Mouse (Mus musculus) WW6 (cell line): ENCODE data around the gene Spata17.
A peak's percentile ranks its signal among the peaks of the same experiment; 100 is the strongest.

ENCODE experiments used
- DNase-seq: peaks from one replicate; pipeline ENCODE4 v3.0.0-alpha.2; 2013; ENCODE audit warnings: low read depth, low spot score

The Spata17 gene

DNA sequence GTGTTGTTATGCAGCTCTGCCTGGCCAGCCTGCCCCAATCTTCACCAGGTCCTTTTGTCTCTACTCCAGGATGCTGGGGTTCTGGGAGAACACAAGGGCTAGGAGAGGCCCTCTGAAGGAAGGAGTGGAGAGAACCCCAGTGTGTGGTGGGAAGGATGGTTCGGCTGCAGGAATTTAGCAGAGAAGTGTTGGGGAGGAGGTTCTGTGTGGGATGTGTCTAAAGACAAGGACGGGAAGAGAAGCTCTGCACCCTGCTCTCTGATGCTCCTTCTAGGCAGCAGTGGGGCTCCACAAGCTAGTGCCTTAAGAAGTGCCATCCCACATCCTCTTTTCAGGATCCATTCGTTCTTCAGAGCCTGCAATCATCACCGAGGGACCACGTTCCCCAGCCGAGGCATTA lies 129.2 kb downstream of the Spata17 start:
- DNase-seq: no peak

DNA sequence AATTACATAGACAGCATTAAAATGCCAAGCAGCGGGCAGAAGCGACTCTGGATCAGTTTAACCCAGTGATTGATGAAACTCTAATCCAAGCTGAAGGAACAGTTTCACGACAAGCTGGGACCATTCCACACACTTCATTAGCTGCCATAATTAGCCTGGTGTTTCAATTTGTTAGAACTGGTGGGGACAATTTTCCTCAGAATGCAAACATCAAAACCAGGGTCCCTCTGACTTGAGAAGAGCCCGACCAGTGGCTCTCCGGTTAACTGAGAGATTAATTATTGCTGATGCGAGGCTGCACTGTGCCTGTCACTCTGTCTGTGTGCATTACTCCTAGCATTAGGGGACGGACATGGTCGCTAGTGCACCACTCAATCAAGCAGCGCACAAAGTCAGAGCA lies 137.9 kb downstream of the Spata17 start:
- DNase-seq: no peak

DNA sequence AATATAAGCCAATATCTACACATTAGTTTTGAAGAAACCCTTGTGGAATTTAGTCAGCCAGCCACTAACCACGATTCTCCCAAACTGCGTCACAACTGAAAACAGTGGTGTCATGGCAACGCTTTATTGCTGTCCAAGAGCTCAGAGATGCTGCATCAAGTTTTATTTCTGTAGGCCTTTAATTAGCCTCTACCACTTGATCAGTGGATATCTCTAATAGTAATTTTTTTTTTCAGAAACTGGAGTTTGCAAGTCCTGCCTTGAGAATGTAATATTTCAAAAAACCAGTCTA lies 138.3 kb downstream of the Spata17 start:
- no peak for DNase-seq

DNA sequence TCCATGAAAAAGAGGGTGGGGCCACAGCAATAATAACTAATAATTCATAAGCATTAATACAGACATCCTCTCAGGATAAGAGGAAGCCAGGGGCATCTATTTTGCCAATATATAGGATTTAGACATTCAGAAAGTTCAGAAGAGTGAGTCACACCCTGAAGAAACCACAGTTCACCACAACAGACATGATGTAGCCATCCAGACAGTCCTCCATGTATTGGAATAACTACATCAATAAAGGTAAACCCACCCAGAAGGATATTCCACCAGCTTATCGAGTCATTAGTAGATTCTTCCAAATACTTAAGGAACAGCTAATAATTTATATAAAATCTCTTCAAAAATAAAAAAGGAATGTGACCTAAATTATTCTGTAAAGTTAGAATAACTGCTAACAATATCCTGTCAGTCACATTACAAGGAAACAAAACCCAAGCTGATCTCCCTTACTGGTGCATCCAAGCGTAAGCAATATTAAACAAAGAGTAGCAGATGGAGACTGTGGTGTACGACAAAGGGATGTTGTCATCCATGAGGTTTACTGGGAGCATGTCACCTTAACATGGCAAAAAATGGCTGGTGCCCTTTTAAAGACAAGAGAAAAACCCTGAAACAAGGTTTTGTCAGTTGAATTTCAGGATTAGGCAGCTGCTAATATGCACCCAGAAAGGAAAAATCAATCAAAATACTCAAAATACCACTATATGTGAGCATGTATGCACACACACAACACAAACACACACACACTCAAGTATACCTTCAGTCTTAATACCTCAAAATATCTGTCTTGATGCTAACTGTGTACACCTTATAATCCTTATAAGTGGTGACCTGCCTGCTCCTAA lies 138.8 kb downstream of the Spata17 start:
- no peak for DNase-seq

DNA sequence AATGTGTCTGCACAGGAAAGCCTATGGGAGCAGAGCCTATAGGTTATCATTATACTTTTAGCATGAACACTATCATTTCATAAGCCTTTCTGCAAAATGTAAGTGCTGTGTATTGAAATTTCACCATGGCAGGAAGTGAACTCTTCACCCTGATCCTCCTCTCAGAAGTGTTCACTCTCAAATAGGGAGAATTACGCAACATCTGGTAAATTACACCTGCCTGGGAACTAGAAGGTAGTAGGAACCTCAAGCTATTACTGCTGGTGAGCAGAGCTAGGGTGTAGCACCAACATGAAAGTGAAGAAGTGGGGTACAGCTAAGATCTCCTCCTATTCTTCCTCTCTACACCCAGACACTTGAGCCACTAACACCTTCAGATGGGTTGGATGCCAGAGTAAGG lies 155.4 kb downstream of the Spata17 start:
- DNase-seq: no peak

DNA sequence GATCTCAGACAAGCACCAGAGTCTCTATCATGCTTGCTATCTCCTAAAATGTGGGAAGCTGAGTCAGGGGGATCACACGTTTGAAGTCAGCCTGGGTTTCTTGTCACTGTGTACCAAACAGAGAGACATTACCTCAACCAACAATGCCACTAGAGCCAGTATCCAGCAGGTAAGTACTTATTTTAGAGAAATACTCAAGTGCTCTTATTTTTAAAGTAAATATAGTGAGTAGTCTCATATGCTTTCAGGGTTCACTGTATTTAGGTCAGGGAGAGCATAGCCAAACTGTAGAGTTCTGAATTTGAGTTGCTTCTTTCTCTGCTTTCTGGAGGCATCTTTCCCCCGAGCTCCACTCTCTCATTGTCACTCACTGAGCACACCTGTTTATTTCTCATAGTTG lies 160.9 kb downstream of the Spata17 start:
- no peak for DNase-seq

- no peak for DNase-seq
Observed at GRCm38 (mm10) chr1:187053862-187054261, 161.4 kb downstream of the Spata17 start.

DNA sequence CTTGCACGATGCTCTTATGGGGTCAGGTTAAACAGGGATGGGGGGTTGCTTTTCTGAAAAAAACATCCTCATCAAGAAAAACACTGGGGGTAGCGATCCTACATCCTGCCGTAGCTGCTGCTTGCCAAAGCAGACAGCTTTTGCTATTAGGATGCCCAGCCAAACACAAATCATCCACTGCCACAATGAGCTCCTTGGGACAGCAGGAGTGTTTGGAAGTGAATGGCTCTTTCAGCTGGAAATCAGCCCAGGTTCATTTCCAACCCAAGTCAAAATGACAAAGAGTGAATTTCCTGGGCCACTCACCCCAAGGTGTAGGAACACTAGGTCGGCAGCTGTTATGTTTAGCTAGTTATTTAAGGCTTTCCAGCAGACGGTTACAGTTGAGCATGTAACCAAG lies 162.7 kb downstream of the Spata17 start:
- DNase-seq: no peak

- DNase-seq: no peak
Observed at GRCm38 (mm10) chr1:187051296-187051695, 164.0 kb downstream of the Spata17 start.

DNA sequence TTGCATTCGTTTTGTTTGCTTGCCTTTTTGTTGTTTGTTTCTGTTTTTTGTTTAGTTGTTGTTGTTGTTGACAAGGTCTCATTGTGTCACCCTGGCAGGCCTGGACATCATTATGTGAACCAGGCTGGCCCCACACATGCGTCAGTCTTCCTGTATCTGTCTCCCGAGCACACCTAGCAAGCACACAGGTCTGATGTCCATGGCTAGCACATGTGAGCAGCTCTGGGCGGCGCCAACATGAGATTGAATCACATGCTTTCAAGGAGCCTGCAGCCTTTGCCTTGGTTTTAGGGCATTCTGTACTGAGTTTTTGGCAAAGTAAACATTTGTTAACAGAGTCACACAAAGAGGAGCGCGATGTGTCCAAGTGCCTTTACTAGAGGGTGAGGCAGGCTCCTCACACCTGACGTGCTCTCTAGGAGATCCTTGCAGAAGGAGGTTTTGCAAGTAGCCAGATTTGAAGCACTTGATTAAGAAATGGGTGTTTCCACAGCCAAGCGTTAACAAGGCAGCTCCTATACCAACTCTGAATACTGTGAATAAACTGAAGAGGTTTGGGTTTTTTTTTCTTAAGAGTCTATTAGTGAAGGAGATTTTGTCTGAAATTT lies 166.5 kb downstream of the Spata17 start:
- no peak for DNase-seq

- no peak for DNase-seq
Observed at GRCm38 (mm10) chr1:187044726-187045125, 170.5 kb downstream of the Spata17 start.

DNA sequence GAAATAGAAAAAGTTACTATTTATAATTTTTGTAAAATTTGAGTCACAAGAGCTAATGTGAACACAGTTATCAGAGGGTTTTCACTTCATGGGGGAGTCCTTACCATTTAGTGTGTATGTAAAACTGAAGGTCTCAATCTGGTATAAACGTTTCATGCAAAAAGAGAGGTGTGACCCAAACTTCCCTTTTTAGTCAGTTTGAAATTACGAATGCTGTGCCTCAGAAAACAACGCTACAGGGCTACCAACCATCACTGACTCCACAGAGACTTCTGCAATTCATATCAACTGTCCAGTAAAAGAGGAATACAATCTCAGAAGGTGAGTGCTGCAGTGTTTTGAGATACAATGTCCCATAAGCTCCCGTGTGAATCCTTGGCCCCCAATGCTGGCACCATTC lies 175.5 kb downstream of the Spata17 start:
- DNase-seq: no peak

GRCm38 (mm10) chr1:187035785-187036184 lies 179.5 kb downstream of the Spata17 start:
- no peak for DNase-seq

DNA sequence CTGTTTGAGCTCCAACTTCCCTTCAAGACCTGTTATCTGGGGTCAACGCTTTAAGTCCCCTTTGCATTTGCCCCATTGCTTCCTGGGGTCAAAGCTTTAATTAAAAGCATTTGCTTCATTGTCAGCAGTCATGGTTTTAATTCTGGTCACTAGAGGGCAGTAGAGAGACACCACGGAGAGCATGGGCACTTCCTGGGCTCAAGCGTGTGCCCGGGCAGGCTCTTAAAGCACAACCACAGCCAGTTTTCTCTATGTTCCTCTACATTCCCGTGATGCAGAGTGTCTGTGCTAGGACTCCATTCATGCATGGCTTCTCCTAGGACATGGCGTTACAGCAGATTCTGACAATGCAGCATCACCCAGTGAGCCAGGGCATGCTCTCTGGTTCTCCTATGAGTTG lies 183.5 kb downstream of the Spata17 start:
- DNase-seq: peak; percentile 39

DNA sequence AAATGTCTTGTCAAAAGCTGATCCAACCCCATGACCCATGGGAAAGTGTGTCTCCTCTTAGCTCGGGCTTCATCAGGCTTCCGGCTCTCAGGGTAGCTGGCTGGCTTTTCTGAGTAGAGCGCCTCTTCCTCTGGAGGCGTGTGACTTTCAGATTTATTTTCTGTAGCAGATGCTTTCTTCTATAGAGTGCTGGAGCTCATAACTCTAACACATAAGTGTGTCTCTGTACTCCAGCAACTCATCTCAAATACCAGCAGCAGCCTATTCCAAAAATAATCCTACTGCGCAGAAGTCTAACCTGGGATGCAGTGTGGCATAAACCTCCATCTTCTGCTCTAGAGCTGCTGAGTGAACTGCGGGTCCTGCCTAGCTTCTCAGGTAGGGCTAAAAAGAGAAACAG lies 186.4 kb downstream of the Spata17 start:
- no peak for DNase-seq

DNA sequence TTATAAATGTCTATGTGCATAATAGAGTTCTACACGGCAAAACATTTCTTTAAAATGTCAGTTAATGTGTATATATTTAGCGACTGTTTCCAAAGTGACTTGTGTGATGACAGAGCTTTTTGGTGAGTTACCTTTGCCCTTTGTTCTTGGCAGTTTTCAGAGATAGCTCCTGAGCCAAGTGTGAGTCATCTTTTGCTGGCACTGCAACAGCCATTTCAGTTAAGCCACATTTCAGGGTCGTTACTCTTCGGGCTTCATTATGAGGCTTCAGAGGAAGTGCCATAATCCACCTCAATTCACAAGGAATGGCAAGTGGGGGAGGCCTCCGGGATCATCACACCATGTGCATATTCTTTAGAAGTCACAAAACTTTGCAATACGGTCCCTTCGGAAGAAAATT lies 195.3 kb downstream of the Spata17 start:
- no peak for DNase-seq

DNA sequence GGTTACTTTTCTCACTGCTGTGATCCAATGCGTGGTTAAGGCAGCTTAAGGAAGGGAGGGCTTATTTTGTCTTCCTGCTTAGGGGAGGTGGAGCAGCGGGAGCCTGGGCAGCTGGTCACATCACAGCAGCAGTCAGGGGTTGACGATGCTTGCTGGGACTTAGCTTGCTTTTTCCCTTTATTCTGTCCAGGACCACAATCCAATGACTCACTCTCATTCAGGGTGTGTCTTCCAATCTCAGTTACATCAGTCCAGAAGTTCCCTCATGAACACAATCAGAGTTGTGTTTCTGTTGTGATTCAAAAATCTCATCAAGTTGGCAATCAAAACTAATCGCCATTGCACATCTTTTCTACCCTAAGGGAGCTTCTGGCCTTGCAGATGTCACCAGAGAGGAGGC lies 199.1 kb downstream of the Spata17 start:
- DNase-seq: no peak

DNA sequence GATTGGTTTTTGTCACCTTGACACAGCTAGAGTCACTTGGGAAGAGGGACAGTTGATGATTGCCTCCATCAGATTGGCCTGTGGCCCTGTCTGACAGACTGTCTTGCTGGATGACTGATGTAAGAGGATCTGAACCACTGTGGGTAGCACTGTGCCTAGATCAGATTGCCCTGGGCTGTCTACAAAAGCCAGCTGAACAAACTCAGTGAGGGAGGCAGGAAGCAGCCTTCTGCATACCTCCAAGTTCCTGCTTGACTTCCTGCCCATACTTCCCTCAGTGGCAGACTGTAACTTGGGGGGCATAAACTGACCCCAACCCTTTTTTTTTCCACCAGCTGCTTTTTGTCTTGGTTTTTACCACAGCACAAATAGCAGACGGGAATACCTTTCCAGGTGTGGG lies 199.6 kb downstream of the Spata17 start:
- DNase-seq: no peak

DNA sequence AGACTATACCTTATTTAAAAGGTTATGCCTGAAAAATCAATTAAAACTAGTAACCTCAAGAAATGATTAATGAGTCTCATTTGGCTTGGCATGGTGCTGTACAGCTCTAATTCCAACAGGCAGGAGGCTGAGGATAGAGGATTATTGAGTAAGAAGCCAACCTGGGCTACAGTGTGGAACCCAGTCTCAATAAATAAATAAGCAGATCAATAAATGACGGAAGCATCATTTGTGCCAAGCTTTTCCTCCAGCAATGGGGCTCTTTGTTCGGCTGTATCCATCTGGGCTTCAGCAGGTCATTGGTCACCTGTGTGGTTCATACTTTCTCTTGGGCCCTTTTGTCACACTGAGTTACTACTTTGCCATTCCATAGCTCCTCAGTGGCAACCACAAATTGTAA lies 201.1 kb downstream of the Spata17 start:
- DNase-seq: no peak

DNA sequence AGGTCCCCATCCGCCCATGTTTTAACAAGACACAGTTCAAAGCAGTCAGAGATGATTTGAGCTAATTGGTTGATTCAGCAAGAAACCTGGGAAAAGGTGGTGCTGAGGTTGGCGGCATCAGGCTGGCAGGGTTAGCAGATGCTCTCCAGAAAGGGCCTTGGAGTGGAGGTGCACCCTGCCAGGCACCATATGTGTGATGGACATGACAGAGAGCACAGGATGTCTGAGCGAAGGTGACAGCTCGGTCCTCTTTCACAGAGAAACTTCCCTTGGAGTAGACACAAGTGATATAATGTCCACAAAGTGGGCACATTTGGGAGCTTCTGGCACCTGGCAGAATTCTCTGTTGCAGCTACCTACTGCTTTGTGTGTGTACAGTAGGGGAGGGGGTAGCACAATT lies 203.7 kb downstream of the Spata17 start:
- no peak for DNase-seq

GRCm38 (mm10) chr1:187010071-187010470 lies 205.2 kb downstream of the Spata17 start:
- DNase-seq: no peak

DNA sequence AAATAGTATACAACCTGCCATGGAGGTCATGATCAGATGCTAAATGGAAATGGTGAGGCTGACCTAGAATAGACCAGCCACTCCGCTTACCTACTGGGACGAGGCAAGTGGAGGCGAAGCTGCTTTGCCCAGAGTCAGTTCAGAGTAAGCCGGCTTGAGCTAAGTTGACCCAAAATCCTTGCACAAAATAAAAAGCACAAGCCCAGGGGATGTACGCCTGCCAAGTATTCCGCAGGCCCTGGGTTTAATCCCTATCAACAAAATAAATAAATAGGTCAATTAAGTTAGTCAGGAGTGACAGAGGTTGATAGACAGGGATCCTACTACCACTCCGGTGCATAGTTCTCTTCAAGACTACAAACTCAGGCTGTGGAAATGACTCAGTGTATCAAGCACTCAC lies 207.0 kb downstream of the Spata17 start:
- DNase-seq: no peak

DNA sequence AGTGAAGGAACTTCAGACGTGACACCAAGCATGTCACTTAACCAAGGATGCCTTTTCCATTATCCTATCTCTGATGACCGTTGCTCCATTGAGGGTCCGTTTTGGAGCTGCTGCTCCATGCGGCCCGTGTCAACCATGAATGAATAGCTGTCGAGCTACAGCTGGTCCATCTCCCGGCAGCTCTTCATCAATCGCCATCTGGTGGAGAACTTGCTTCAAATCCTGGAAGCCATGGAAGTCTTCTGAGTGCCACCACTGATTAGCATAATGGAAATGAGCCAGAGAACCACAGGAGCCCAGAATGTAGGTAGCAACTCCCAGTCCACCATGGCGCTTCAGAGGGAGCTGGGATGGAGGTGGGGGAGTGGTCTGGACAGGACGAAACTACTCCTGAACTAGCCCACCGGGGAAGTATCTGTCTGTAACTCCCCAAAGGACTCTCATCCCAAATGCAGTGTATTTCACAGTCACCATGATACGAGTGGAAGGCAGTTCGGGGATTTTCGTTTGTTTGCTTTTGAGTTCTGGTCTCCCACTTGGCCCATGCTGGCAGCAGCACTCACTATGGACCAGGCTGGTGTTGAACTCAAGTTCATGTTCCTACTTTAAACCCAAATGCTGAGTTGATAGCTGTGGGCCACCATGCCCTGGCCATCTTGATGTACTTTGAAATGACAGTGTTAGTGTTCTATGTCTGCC lies 208.9 kb downstream of the Spata17 start:
- DNase-seq: no peak
